Mouse (Mus musculus) spleen, postnatal 14 days (tissue): ENCODE results near the gene Sh3rf1.

Experiments
- DNase-seq, 2 experiments: peaks; one replicate each; pipeline ENCODE4 v3.0.0; 2021 to 2022; ENCODE audit warnings: low spot score in 2 of 2

The Sh3rf1 gene

DNA sequence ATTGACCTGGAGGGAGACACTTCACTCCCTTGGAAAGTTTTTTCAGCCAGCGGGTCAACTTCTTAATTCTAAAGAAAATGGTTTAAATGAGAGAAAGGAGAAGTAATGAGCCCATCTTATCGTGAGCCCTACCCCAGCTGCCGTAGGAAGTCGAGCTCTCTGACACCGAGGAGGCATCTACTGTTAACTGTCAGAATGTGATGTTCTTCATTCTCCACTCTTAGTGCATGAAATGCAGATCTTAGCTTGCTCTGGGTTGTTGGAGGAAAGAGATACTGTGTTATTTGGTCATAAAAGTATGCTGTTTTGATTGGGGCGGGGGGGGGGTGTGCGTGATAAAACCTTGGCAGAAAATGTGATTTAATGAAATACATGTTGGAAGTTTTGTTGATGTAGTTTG, 62.7 kb downstream of the Sh3rf1 start:
- no peak for DNase-seq

DNA sequence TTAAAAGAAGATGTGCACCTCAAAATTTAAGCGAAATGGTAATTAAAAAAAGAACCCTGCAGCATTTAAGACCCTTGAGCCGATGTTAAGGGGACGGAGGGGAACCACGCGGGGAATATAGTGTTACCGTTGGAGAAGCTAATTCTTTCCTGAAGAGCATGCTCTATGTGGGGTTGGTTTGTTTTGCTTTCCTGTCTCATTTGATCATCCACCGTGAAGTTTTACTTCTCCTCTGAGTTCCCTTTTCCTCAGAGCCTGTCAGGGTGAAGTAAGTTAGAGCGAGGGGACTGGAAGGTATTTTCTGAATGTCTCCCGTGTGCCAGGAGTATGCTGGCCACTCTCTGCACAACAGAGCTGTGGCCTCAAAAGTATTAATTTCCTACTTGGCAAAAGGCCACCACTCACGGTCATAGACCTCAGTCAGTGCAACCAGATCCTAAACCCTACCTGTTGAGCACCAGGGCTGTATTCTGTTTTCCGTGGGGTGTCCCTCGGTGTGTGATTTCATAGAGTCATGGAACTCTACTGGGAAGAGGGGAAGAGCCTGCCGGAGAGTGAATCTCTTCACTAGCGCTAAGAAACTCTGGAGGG, 63.2 kb downstream of the Sh3rf1 start:
- no peak for DNase-seq

DNA sequence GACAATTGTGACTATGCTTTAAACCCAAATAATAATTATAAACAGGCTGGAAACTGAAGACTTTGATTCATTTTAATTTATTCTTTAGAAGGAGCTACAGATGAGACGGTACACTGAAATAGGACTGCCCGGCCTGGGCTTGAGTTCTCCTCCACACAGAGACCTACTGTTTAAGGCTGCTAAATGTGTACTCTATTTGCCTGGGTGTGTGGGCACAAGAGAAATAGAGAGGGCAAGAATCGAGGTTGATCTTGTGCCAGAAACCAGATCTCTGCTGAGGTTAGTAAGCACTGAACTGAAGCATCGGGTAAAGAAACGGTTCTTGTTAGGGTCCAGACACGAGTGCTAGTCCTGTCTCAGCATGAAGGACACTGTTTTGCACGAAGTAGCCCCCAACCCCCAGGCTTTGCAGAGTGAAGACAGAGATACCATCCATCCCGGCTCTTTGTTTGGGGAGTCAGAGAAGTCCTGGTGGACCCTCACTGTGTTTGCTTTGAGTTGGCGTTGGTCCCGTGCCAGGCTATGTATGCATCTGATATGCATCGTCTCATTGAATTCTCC, 64.4 kb downstream of the Sh3rf1 start:
- DNase-seq, result no peak

DNA sequence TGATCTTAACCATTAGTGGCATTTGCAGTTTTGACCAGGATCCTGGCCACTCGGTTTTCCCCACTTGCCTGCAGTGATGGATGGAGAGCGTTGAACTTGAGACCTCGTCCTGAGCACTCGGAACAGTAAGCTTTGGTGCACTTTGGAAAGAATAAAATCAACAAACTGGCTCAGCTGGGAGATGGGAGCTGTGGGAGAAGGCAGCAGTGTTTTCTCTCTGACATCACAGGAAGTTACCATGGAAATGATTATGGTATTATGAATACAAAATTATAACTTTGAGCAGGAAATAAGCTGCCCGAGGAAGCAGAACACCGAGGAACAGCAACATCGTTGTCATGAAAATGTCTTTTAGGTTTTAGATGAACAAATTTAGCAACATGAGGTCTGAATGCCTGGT, 65.0 kb downstream of the Sh3rf1 start:
- DNase-seq, result no peak

DNA sequence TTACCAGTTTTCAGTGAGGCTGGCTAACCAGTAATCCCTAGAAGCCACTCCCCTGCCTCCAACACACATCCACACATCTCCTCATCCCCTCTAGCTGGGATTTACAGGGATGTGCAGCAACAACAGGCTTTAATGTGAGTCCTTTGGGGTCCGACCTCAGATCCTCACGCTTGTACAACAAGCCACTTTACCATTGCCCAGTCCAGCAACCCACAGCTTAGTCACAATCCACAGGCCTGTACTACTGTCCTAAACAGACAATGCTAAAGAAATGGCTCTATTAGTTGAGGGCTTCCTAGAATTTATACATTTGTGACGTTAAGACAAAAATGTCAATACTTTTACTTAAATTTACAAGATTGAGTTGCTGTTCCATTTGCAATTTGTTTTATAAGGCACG, 71.4 kb downstream of the Sh3rf1 start:
- DNase-seq, result no peak

DNA sequence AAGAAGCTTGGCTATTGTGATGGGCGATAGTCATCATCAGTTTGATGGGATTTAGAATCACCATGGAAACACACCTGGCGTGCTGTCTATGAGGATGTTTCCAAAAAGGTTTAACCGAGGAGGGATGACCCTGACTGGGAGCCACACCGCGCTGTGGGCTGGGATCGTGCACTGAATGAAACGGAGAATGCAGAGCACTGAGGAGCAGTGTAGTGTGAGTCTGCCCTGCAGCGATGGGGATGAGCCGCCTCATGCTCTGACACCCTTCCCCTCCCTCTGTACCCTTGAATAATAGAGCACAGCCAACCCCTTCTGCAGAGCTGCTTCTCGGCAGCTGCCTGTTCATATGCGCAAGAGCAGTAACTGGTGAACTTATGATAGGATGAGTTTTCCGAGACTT, 71.8 kb downstream of the Sh3rf1 start:
- no peak for DNase-seq

DNA sequence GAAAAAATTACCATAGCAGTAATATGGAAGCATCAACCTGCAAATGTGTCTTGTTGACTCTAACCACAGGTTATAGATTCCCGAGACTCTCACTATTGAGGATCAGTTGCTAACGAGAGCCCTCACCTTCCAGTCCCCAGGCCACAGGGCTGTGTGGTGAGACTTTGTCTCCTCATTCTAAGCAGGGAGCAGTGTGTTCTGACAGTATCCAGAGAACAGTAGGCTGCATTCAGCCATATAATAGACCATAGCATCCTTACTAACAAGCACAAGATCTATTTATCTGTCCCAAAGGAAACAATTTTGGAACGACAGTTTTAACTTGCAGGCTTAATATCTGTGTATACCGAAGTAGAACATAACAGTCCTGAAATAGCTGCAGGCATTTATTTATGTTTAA, 75.2 kb downstream of the Sh3rf1 start:
- no peak for DNase-seq

DNA sequence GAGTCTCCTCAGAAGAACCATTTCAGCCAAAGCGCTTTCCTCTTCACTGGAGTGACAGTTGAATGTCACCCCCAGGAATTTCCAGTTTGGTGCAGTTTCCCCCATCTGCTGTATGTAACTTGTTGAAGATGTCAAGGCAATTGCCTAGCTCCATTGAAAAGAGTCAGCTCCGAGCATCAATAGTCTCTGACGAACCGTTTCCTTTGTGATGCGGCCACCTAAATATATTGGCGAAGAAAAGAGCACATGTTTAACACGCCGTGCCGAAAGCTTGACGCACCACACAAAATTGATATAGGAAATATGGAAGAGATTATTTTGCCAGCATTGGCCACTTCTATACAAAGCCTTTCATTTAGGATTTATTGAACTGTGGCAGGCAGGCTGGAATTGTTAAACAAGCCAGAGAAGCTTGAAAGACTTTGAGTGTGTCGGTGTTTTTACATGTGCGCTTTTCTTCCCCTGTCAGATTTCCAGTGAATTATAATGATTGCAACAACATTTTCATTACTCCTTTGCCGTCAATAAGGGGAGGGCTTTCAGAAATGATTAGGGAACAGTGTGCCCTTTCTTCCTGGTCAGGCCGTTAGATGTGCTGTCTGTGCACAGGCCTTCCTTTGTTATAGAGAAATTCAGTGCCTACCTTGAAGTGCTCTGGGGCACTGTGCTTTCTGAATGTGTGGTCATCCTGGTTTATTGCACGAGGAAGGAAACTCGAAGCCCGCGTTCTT, 77.8 kb downstream of the Sh3rf1 start:
- DNase-seq, result no peak

DNA sequence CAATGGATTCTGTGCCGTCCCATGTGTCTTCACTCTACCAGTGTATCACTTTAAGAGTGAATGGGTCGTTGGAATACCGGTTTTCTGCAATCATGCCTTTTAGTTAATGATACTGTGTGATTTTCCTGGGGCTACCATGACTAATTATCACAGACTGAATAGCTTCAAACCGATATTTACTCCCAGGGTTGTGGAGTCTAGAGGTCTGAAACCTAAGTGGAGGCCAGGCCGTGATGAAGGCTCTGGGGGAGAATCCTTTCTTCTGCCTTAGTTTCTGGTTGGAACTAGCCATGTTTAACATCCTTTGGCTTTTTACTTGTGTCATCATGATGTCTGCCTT, 78.3 kb downstream of the Sh3rf1 start:
- DNase-seq, result no peak

DNA sequence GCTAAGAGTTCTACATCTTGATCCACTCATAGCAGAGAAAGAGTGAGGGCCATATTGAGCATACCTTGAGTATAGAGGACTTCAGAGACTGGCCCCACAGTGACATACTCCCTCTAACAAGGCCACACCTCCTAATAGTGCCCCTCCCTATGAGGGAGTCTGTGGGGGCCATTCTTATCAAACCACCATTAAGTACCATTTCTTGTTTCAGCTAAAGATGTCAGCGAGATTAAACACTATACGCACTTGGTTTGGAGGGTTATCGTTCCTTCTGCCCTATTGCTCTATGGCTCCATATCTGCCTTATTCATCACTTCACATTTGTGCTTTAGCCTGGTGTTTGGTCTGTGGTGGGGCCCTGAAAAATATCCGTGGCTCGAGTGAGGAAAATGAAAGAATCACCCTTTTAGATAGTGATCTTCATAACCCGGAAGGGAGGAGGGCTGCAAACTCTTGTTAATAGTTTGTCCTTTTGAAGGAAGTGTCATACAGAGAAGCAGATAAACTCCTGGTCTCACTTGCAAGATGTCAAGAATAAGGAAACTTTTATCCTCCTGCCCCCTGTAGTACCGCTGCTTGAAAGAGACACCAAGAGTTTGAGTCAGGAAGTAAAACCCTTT, 81.9 kb downstream of the Sh3rf1 start:
- DNase-seq, result no peak

DNA sequence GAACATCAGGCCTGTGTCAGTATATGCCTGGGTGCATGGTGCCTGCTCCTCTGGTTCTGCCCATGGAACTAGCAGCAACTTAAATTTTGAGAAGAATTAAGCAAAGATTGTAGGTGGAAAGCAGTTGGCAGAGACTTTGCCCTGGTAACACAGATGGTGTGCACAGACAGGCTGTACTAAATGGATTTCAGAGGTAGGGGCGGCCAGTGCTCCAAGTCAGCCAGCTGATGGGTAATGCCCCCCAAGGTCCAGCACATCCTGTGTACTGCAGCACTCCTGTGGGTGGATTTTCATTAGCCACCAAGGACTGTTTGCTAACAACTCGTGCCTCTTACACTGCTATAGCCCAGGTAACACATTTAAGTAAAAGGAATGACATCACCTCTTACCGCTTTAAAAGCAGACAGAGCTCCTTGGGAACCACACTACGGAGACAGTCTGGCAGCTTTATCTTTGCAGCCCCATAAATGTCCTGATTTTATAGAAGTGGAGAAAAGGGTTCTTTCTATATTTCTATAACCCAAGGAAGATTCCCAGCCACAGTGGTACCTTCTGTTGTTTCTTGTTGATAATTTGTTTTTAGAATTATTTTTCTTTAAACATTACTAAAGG, 82.9 kb downstream of the Sh3rf1 start:
- no peak for DNase-seq

DNA sequence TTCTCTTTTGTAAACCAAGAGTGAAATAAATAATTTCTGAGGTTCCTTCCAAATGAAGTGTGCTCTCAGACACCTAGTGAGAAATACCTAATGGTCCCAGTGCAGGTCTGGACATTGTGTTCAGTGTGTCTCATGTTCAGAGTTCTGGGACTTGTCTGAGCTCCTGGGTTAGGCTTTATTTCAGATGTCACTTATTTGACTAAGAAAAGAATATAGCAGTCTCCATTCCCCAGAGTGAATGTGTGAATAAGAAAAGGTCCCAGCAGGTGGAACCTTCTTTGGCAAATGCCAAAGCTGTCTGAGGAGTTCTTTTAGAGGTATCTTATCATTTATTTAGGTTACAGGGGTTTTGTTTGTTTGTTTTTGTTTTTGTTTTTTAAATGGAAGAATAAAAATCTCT, 85.2 kb downstream of the Sh3rf1 start:
- no peak for DNase-seq

DNA sequence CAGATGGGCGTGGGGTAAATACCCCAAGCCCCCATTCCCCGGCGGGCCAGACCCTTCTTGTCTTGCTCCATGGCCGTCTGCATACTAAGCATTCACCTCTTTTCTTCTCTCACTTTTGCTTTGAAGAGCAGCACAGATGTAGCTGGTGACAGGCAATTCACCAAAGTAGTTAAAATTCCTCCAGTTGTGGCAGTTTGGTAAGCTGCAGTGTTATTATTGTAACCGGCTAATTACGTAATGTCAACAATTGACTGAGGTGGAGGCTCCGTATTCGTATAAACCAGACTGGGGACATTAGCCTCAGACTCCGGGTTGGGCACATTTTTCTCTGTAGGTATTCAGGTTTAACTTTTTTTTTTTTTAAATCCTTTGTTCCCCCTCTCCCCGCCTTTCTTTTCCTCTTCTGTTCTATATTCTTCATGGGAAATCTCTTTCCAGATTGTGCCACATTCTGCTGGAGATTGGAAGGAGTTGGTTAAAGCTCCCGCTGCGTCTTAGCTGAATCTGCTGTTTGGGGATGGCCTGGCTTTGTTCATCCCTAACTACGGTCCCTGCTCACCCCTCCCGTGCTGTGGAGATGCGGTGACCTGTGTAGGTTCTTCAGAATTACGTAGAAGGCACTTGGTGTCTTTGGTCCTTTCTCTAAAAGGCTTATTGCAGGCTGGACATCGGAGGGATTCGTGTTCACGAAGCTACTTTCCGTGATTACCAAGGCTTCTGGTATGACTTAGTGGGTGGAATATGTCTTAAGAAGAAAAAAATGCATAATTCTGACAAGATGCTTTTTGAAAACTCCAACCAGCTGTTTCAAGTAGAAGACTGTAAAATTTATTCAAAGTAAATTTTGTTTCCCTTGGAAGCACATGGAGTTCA, 86.1 kb downstream of the Sh3rf1 start:
- no peak for DNase-seq

DNA sequence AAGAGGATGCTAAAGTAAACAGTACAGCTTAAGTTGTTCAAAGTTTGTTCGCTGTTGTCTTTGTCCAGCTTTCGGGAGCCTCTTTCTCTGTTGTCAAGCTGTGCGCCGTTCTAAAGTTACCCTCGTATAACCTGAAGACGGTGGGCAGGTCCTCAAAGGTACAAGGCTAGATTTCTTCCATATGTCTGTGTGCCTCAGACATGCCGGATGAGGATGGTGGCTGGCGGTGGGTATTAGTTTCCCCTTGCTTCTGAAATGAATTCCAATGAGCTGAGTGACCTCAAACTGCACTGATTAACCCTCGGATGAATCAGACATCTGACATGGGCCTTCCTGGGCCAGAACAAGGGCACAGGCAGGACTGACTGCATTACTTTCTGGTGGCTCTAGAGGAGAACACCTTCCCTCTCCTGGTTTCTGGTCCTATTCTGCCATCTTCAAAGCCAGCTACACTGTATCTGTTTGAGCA, 86.8 kb downstream of the Sh3rf1 start:
- DNase-seq, result no peak

DNA sequence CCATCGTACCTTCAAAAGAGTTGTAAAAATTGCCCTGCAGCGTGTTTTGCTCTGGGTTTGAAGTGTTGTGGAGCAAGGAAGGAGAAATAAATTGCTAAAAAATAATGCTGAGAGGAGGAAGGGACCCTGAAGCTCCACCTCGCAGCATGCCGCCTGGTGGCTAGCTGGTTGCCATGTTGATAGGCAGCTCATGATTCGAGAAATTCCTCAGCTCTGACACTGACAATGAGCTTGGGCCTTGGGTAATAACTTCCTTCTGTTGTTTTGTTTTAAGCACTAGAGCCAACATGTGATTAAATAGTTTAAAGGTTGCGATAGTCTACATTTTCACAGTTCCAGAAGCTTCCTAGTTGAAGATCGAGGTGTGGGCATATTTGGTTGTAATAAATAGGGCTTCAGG, 89.3 kb downstream of the Sh3rf1 start:
- no peak for DNase-seq

DNA sequence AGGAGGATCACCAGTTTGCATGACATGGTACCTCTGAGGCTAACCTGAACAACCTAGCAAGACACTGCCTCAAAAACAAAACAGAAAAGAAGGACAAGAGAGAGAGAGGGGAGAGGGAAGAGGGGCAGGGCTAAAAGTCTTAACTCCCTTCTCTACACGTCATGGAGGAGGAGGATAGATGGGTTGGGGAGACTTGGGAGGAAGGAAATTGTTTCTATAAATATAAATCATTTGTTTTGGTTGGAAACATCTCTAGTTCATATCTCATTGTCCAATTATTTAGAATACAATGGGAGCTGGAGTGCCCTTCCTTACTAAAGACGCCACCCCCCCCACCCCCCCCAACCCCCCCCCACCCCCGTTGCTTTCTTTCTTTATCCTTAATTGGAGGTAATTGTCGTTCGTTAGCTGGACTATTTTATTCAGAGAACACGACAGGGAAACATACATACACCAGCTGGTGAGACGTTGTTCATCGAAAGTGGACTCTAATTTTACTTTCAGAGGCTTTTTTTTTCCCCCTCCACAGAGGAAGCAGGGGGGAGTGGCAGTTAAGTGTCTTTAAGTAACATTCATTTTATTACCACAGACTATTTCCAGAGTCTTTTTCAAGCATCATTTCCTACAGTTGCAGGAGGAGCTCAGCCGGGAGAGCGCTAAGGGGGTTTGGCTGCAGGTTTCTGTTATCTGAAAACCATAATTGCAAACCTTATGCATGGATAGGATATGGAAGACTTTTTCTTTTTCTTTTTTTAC, 92.5 kb downstream of the Sh3rf1 start:
- DNase-seq, result no peak

DNA sequence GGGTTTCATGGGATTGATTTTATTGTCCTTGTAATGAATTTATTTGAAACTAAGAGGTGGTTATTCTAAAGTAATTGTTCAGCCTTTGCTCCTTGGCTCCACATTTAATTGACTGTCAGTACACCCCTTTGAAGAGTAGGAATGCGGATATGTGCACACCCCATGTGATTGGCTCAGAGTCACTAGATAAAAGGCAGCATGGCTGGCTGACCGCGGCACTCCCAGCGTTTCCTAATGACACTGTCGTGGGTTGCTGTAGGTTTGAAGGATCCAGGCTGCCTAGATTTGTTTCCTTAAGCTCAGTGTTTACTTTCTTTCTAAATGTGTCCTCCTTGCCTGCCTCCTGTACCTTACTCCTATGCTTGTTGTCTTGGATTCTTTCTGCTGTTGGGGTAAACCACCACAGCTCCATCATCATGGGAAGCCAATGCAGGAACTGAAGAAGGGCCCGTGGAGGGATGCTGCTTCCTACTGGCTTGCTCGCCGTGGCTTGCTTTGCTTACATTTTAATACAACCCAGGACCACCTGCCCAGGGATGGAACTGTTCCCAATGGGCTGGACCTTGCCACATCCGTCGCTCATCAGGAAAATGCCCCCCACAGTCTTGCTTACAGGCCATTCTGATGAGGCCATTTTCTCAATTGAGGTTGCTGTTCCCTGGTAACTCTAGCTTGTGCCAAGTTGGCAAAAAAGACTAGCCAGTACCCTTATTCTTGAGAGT, 93.3 kb downstream of the Sh3rf1 start:
- no peak for DNase-seq

DNA sequence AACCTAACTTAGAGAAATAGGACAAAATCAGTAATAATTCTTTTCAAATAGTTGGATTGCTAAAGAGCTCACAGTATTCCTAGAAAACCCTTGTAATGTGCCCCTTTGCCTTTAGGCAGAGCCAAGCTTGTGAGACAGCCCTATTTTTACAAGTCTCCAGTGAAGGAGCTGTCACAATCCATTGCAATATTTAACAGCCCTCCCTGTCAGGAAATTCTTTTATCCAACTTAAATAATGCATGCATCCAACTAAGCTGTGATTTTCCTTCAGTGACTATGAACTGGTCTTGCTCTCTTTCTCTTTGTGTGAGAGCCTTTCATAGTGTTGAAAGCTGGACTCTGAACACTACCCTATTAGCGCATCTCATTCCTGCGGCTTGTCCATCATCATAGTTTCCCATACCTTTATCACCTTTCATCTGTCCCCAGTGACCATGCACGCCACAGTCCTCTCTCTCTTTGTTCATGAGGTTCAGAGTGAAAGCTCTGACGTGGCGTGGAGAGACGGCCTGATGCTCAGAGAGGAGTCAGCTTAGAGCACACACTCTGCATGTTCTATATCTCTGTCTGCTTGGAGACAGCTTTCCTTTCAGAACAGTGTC, 94.0 kb downstream of the Sh3rf1 start:
- no peak for DNase-seq

DNA sequence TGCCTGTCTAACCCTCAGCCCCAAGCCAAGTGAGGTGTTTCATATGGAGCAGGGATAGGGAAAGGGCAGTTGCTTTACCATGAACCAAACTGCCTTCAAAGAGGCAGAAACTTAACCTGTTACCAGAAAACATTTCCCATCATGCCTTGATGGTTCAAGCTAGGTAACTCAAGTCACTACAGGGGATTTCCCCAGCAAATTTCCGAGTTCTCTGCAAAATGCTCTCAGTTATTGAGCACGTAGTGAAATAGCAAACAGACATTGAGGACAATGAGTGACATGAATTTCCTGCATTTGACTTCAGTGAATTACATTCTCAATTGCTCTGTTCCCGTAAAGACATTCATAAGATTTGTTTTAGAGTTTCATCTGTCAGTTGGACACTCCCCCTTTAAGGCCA, 97.5 kb downstream of the Sh3rf1 start:
- no peak for DNase-seq

DNA sequence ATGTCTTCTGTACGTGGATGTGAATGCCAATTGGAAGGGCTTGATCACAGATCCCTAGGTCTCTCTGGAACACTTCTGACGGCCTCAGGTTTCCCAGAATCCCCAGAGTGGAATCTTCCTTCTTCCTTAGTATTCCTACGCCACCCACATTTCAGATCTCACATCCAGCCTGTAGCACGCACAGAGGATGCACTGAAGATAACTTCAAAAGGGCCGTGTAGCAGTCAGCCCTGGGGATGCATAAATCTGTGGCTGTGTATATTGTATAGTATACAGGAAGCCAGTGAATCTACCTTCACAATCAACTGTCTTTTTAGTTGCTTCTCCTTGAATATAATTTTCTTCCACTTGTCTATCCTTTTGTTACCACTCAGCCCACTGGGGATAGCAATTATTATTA, 98.1 kb downstream of the Sh3rf1 start:
- DNase-seq, result no peak
